Mouse (Mus musculus): ENCODE measurements around the gene Ehd4.

The Ehd4 gene

GRCm38 (mm10) chr2:120107446-120107845, 47.0 kb downstream of the Ehd4 start:
- DNase-seq (ENCODE audit: low read depth) = no peak

GRCm38 (mm10) chr2:120106397-120106973, 47.9 kb downstream of the Ehd4 start:
- no peak for DNase-seq (ENCODE audit: low read depth)

- no peak for DNase-seq (ENCODE audit: low read depth)
Observed at GRCm38 (mm10) chr2:120105861-120106260, 48.5 kb downstream of the Ehd4 start.

GRCm38 (mm10) chr2:120102881-120103280, 51.5 kb downstream of the Ehd4 start:
- DNase-seq (ENCODE audit: low read depth) = no peak

- DNase-seq (ENCODE audit: low read depth) = no peak
Observed at GRCm38 (mm10) chr2:120102450-120102849, 52.0 kb downstream of the Ehd4 start.

GRCm38 (mm10) chr2:120101961-120102360, 52.4 kb downstream of the Ehd4 start:
- DNase-seq (ENCODE audit: low read depth) = no peak

- DNase-seq (ENCODE audit: low read depth) = no peak
Observed at GRCm38 (mm10) chr2:120099886-120100285, 54.5 kb downstream of the Ehd4 start.

GRCm38 (mm10) chr2:120099263-120099662, 55.1 kb downstream of the Ehd4 start:
- no peak for DNase-seq (ENCODE audit: low read depth)

GRCm38 (mm10) chr2:120098781-120099202, 55.6 kb downstream of the Ehd4 start:
- no peak for DNase-seq (ENCODE audit: low read depth)

GRCm38 (mm10) chr2:120097868-120098267, 56.5 kb downstream of the Ehd4 start:
- no peak for DNase-seq (ENCODE audit: low read depth)

- no peak for DNase-seq (ENCODE audit: low read depth)
Observed at GRCm38 (mm10) chr2:120096711-120097110, 57.7 kb downstream of the Ehd4 start.

- no peak for DNase-seq (ENCODE audit: low read depth)
Observed at GRCm38 (mm10) chr2:120096191-120096590, 58.2 kb downstream of the Ehd4 start.

- no peak for DNase-seq (ENCODE audit: low read depth)
Observed at GRCm38 (mm10) chr2:120095171-120095570, 59.2 kb downstream of the Ehd4 start.

- DNase-seq (ENCODE audit: low read depth) = peak; percentile 69
Observed at GRCm38 (mm10) chr2:120093671-120094430, 60.6 kb downstream of the Ehd4 start.

GRCm38 (mm10) chr2:120090979-120091378, 63.4 kb downstream of the Ehd4 start:
- DNase-seq (ENCODE audit: low read depth) = no peak

- DNase-seq (ENCODE audit: low read depth) = no peak
Observed at GRCm38 (mm10) chr2:120087897-120088296, 66.5 kb downstream of the Ehd4 start.

GRCm38 (mm10) chr2:120087391-120087790, 67.0 kb downstream of the Ehd4 start:
- no peak for DNase-seq (ENCODE audit: low read depth)

GRCm38 (mm10) chr2:120086038-120086437, 68.4 kb downstream of the Ehd4 start:
- DNase-seq (ENCODE audit: low read depth) = no peak

GRCm38 (mm10) chr2:120084593-120085361, 69.6 kb downstream of the Ehd4 start:
- no peak for DNase-seq (ENCODE audit: low read depth)

- DNase-seq (ENCODE audit: low read depth) = no peak
Observed at GRCm38 (mm10) chr2:120082416-120082815, 72.0 kb downstream of the Ehd4 start.

GRCm38 (mm10) chr2:120076076-120076705, 78.2 kb downstream of the Ehd4 start:
- peak; percentile 35 for DNase-seq (ENCODE audit: low read depth)

- DNase-seq (ENCODE audit: low read depth) = no peak
Observed at GRCm38 (mm10) chr2:120074096-120074495, 80.3 kb downstream of the Ehd4 start.
